Mouse (Mus musculus): ENCODE data around the gene Bcl11a. TPM values are rescaled to one million over a fixed set of nuclear protein-coding genes. Genes with fewer than 3 reads are reported as not detected.

The Bcl11a gene
- polyA plus RNA-seq, 1 experiment, result 6.5 TPM

- Histone ChIP-seq H3K27me3 (ENCODE audit: control insufficient read depth, insufficient read depth, low read length) (no peaks in the 10 kb centered on the region), H3K4me1 (ENCODE audit: control insufficient read depth, insufficient read depth, low read length) (peaks cover 4% of the 10 kb centered on the region; the same call in 1 of the 2 replicates), H3K27ac (ENCODE audit: control insufficient read depth, insufficient read depth, low read depth, low read length) (no peak overlapping the region), H3K4me3 (ENCODE audit: control insufficient read depth, low read depth, low read length) (no peak overlapping the region), H3K36me3 (ENCODE audit: control insufficient read depth, insufficient read depth, low read length) (no peaks in the 10 kb centered on the region)
- TF ChIP-seq POLR2A (IDR thresholded peaks at IDR 0.05; ENCODE audit: control insufficient read depth, low read depth, low read length) (no peak), CTCF (IDR thresholded peaks at IDR 0.05; ENCODE audit: control insufficient read depth, insufficient read depth, insufficient replicate concordance, low read depth, low read length) (no peak)
Observed at GRCm38 (mm10) chr11:24139952-24140351, 62.1 kb downstream of the Bcl11a start.

DNA sequence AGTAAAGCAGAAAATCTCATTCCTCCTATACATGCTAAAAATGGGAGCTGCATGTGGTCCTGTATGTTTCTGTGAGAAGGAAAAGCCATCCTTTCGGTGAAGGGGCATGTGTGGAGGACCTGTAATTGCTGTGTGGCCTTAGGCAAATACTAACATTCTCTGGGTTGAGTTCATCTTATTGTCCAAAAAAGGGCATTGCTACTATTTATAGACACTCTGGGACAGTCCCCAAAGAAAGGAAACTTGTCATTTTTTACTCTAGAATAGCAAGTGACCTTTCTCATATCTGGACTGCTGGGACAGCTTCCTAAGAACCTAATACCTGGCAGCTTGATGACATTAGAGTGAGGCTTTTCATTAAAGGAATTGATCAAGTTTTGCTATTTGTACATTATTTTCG lies 63.1 kb downstream of the Bcl11a start:
- peaks cover 4% of the 10 kb centered on the region; the same call in 1 of the 2 replicates for H3K4me1 ChIP-seq (ENCODE audit: control insufficient read depth, insufficient read depth, low read length)
- H3K4me3 ChIP-seq (ENCODE audit: control insufficient read depth, low read depth, low read length), result no peak overlapping the region
- no peak overlapping the region for H3K27ac ChIP-seq (ENCODE audit: control insufficient read depth, insufficient read depth, low read depth, low read length)
- H3K36me3 ChIP-seq (ENCODE audit: control insufficient read depth, insufficient read depth, low read length), result no peaks in the 10 kb centered on the region
- H3K27me3 ChIP-seq (ENCODE audit: control insufficient read depth, insufficient read depth, low read length), result no peaks in the 10 kb centered on the region
- TF ChIP-seq CTCF (IDR thresholded peaks at IDR 0.05; ENCODE audit: control insufficient read depth, insufficient read depth, insufficient replicate concordance, low read depth, low read length) (no peak), POLR2A (IDR thresholded peaks at IDR 0.05; ENCODE audit: control insufficient read depth, low read depth, low read length) (no peak)

- Histone ChIP-seq H3K4me1 (ENCODE audit: control insufficient read depth, insufficient read depth, low read length) (peaks cover 4% of the 10 kb centered on the region; the same call in 1 of the 2 replicates), H3K4me3 (ENCODE audit: control insufficient read depth, low read depth, low read length) (no peak overlapping the region), H3K27ac (ENCODE audit: control insufficient read depth, insufficient read depth, low read depth, low read length) (no peak overlapping the region), H3K27me3 (ENCODE audit: control insufficient read depth, insufficient read depth, low read length) (no peaks in the 10 kb centered on the region), H3K36me3 (ENCODE audit: control insufficient read depth, insufficient read depth, low read length) (no peaks in the 10 kb centered on the region)
- TF ChIP-seq CTCF (IDR thresholded peaks at IDR 0.05; ENCODE audit: control insufficient read depth, insufficient read depth, insufficient replicate concordance, low read depth, low read length) (no peak), POLR2A (IDR thresholded peaks at IDR 0.05; ENCODE audit: control insufficient read depth, low read depth, low read length) (no peak)
Observed at GRCm38 (mm10) chr11:24141479-24142251, 63.8 kb downstream of the Bcl11a start.

GRCm38 (mm10) chr11:24142316-24142715 lies 64.5 kb downstream of the Bcl11a start:
- no peaks in the 10 kb centered on the region for H3K4me1 ChIP-seq (ENCODE audit: control insufficient read depth, insufficient read depth, low read length)
- H3K36me3 ChIP-seq (ENCODE audit: control insufficient read depth, insufficient read depth, low read length), result no peaks in the 10 kb centered on the region
- H3K27ac ChIP-seq (ENCODE audit: control insufficient read depth, insufficient read depth, low read depth, low read length), result no peak overlapping the region

GRCm38 (mm10) chr11:24144159-24144946 lies 66.5 kb downstream of the Bcl11a start:
- no peaks in the 10 kb centered on the region for H3K36me3 ChIP-seq (ENCODE audit: control insufficient read depth, insufficient read depth, low read length)
- H3K4me1 ChIP-seq (ENCODE audit: control insufficient read depth, insufficient read depth, low read length), result no peaks in the 10 kb centered on the region
- no peak overlapping the region for H3K27ac ChIP-seq (ENCODE audit: control insufficient read depth, insufficient read depth, low read depth, low read length)
- H3K4me3 ChIP-seq (ENCODE audit: control insufficient read depth, low read depth, low read length), result no peak overlapping the region
- TF ChIP-seq CTCF (IDR thresholded peaks at IDR 0.05; ENCODE audit: control insufficient read depth, insufficient read depth, insufficient replicate concordance, low read depth, low read length), result no peak
- TF ChIP-seq POLR2A (IDR thresholded peaks at IDR 0.05; ENCODE audit: control insufficient read depth, low read depth, low read length), result no peak
- no peaks in the 10 kb centered on the region for H3K27me3 ChIP-seq (ENCODE audit: control insufficient read depth, insufficient read depth, low read length)

More at GRCm38 (mm10) chr11:24142316-24142715, 64.5 kb downstream of the Bcl11a start:
- TF ChIP-seq POLR2A (IDR thresholded peaks at IDR 0.05; ENCODE audit: control insufficient read depth, low read depth, low read length), result no peak
- TF ChIP-seq CTCF (IDR thresholded peaks at IDR 0.05; ENCODE audit: control insufficient read depth, insufficient read depth, insufficient replicate concordance, low read depth, low read length), result no peak
- Histone ChIP-seq H3K27me3 (ENCODE audit: control insufficient read depth, insufficient read depth, low read length) (no peaks in the 10 kb centered on the region), H3K4me3 (ENCODE audit: control insufficient read depth, low read depth, low read length) (no peak overlapping the region)

DNA sequence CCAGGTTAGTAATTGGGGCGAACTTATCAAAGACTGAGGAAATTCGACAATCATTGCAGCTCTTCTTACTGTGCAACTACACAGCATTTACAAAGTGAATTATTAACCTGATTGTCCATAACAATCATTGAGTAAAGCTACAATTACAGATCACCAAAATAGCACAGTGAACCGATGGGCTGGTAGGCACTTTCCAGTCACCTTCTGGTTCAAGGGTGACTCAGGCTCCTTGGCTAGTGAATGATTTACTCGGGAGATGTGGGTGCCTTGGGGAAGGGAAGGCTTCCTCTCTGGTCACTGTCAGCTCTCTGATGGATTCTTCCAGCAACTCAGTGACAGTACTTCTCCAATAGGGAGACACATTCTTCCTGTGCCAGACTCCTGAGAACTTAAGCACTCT lies 68.2 kb downstream of the Bcl11a start:
- Histone ChIP-seq H3K27ac (ENCODE audit: control insufficient read depth, insufficient read depth, low read depth, low read length) (no peak overlapping the region), H3K27me3 (ENCODE audit: control insufficient read depth, insufficient read depth, low read length) (no peaks in the 10 kb centered on the region), H3K4me1 (ENCODE audit: control insufficient read depth, insufficient read depth, low read length) (no peaks in the 10 kb centered on the region), H3K36me3 (ENCODE audit: control insufficient read depth, insufficient read depth, low read length) (no peaks in the 10 kb centered on the region), H3K4me3 (ENCODE audit: control insufficient read depth, low read depth, low read length) (no peak overlapping the region)
- TF ChIP-seq CTCF (IDR thresholded peaks at IDR 0.05; ENCODE audit: control insufficient read depth, insufficient read depth, insufficient replicate concordance, low read depth, low read length) (no peak), POLR2A (IDR thresholded peaks at IDR 0.05; ENCODE audit: control insufficient read depth, low read depth, low read length) (no peak)

GRCm38 (mm10) chr11:24146437-24146836 lies 68.6 kb downstream of the Bcl11a start:
- H3K27ac ChIP-seq (ENCODE audit: control insufficient read depth, insufficient read depth, low read depth, low read length), result no peak overlapping the region
- no peaks in the 10 kb centered on the region for H3K4me1 ChIP-seq (ENCODE audit: control insufficient read depth, insufficient read depth, low read length)
- no peak overlapping the region for H3K4me3 ChIP-seq (ENCODE audit: control insufficient read depth, low read depth, low read length)
- no peaks in the 10 kb centered on the region for H3K36me3 ChIP-seq (ENCODE audit: control insufficient read depth, insufficient read depth, low read length)
- no peaks in the 10 kb centered on the region for H3K27me3 ChIP-seq (ENCODE audit: control insufficient read depth, insufficient read depth, low read length)
- no peak for TF ChIP-seq POLR2A (IDR thresholded peaks at IDR 0.05; ENCODE audit: control insufficient read depth, low read depth, low read length)
- no peak for TF ChIP-seq CTCF (IDR thresholded peaks at IDR 0.05; ENCODE audit: control insufficient read depth, insufficient read depth, insufficient replicate concordance, low read depth, low read length)
